Mouse (Mus musculus): Measurements from ENCODE around the gene Rap1gap2. TPM values are rescaled to one million over a fixed set of nuclear protein-coding genes. Genes with fewer than 3 reads are reported as not detected.
A peak's percentile ranks its signal among the peaks of the same experiment; 100 is the strongest.

The Rap1gap2 gene
- polyA plus RNA-seq, 1 experiment from 2014 or later: 15.8 TPM

GRCm38 (mm10) chr11:74619201-74619955, 8.7 kb upstream of the Rap1gap2 start, which contains the start of gene Ccdc92b:
Gene Ccdc92b (plus strand): TSS chr11:74619605.
- peak within 1 kb of the TSS; percentile 52 for H3K27ac ChIP-seq
- no peaks in the 10 kb centered on the region for H3K27me3 ChIP-seq (replicated peaks)
- H3K36me3 ChIP-seq (replicated peaks): no peaks in the 10 kb centered on the region
- H3K9ac ChIP-seq: peak within 1 kb of the TSS; percentile 56
- WGBS: under 1% methylated on average over 56 of the region's 63 CpGs
- no peaks in the 10 kb centered on the region for H3K9me3 ChIP-seq
- H3K4me2 ChIP-seq: peak within 1 kb of the TSS; percentile 63
- peak within 1 kb of the TSS; percentile 54 for H3K4me3 ChIP-seq
- peaks cover 13% of the 10 kb centered on the region for H3K4me1 ChIP-seq
- ATAC-seq (replicated peaks): peak; percentile 89

- Histone ChIP-seq H3K27me3 (replicated peaks) (peaks cover 17% of the 10 kb centered on the region), H3K4me3 (no peak overlapping the region), H3K4me2 (no peak overlapping the region), H3K4me1 (peaks cover 16% of the 10 kb centered on the region), H3K27ac (no peak overlapping the region), H3K9me3 (no peaks in the 10 kb centered on the region), H3K9ac (no peak overlapping the region), H3K36me3 (replicated peaks) (no peaks in the 10 kb centered on the region)
- ATAC-seq (replicated peaks): no peak
- WGBS: 62% methylated on average over 5 of the region's 5 CpGs
These were observed 4.9 kb upstream of the Rap1gap2 start for GRCm38 (mm10) chr11:74615571-74615970.

DNA sequence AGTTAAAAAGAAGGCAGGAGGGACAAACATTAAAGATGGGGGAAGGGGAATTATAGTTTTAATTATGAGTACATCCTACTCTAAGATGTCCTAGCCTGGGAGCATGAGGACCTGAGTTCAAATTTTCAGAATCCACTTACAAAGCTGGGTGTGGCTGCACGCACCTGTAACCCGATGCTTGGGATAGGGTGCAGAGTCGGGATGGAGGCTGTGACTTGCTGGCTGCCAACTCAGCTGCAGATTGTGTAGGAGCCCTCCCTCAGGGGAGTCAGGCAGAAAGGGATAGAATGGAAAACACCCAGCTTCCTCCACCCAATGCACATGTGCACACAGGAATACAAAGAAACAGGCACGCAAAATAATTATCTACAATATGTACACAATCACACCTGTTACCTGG, 2.7 kb upstream of the Rap1gap2 start:
- Histone ChIP-seq H3K36me3 (replicated peaks) (no peaks in the 10 kb centered on the region), H3K27ac (no peak overlapping the region), H3K4me1 (peaks cover 9% of the 10 kb centered on the region), H3K9ac (no peak overlapping the region), H3K4me3 (no peak overlapping the region), H3K4me2 (no peak overlapping the region), H3K9me3 (no peaks in the 10 kb centered on the region), H3K27me3 (replicated peaks) (peaks cover 34% of the 10 kb centered on the region)
- no peak for ATAC-seq (replicated peaks)
- 62% methylated on average over 4 of the region's 4 CpGs for WGBS

DNA sequence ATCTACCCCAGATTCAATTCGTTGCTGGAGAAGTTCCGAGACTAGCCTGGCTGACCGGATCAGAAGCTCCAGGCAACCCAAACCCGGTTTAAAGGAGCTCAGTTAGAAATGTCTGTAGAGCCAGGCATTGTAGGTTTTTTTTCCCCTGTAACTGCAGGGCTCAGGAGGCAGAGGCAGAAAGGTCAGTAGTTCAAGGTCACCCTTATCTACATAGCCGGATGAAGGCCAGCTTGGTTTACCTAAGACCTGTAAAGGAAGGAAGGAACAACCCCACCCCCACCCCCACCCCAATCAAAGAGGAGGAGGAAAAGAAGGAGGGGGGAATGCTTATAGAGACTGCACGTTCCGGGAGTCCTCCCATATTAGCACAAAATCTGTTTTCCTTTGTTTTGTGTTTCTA, 722 bp upstream of the Rap1gap2 start:
- Histone ChIP-seq H3K27ac (no peak overlapping the region), H3K4me3 (no peak overlapping the region), H3K27me3 (replicated peaks) (peaks cover 34% of the 10 kb centered on the region), H3K36me3 (replicated peaks) (no peaks in the 10 kb centered on the region), H3K9me3 (no peaks in the 10 kb centered on the region), H3K9ac (no peak overlapping the region), H3K4me2 (peak overlapping the region; percentile 84; the same call in 1 of the 2 replicates), H3K4me1 (peaks cover 9% of the 10 kb centered on the region)
- no peak for ATAC-seq (replicated peaks)
- WGBS: 22% methylated on average over 7 of the region's 7 CpGs

GRCm38 (mm10) chr11:74610068-74610467, 647 bp downstream of the Rap1gap2 start:
- peaks cover 34% of the 10 kb centered on the region for H3K27me3 ChIP-seq (replicated peaks)

GRCm38 (mm10) chr11:74602286-74602685, 8.4 kb downstream of the Rap1gap2 start:
- no peak for ATAC-seq (replicated peaks)
- WGBS: 82% methylated on average over 1 of the region's 1 CpGs
- Histone ChIP-seq H3K9ac (no peak overlapping the region), H3K27ac (no peak overlapping the region), H3K36me3 (replicated peaks) (no peaks in the 10 kb centered on the region), H3K9me3 (no peaks in the 10 kb centered on the region), H3K4me1 (no peaks in the 10 kb centered on the region), H3K4me3 (no peak overlapping the region), H3K4me2 (no peak overlapping the region), H3K27me3 (replicated peaks) (no peaks in the 10 kb centered on the region)

More at GRCm38 (mm10) chr11:74610068-74610467, 647 bp downstream of the Rap1gap2 start:
- Histone ChIP-seq H3K27ac (no peak overlapping the region), H3K9ac (0 out of 2 replicates have a peak overlapping the region, but pooled peaks have one; percentile 43), H3K4me3 (peak overlapping the region; percentile 43), H3K4me2 (peak overlapping the region; percentile 84), H3K4me1 (peaks cover 9% of the 10 kb centered on the region), H3K9me3 (no peaks in the 10 kb centered on the region), H3K36me3 (replicated peaks) (no peaks in the 10 kb centered on the region)
- WGBS: 27% methylated on average over 5 of the region's 5 CpGs
- ATAC-seq (replicated peaks): no peak

DNA sequence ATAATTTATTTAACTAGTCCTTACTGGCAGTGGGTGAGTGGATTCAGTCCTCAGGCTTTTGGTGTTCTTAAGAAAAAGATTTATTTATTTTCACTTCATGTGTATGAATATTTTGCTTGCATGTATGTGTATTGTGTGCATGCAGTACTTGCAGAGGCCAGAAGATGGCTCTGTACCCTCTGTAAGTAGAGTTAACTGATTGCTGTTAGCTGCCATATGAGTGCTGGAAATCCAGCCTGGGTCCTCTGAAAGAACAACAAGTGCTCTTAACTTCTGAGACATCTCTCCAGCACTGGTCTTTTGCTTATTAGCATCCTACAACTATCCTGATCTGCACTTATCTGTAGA, 12.8 kb downstream of the Rap1gap2 start:
- ATAC-seq (replicated peaks): no peak

GRCm38 (mm10) chr11:74597283-74597989, 13.3 kb downstream of the Rap1gap2 start:
- Histone ChIP-seq H3K27me3 (replicated peaks) (no peaks in the 10 kb centered on the region; the same call in 1 of the 2 replicates), H3K9ac (no peak overlapping the region), H3K4me2 (no peak overlapping the region), H3K9me3 (no peaks in the 10 kb centered on the region), H3K27ac (no peak overlapping the region), H3K4me3 (no peak overlapping the region), H3K36me3 (replicated peaks) (no peaks in the 10 kb centered on the region), H3K4me1 (no peaks in the 10 kb centered on the region)
- no peak for ATAC-seq (replicated peaks)
- WGBS: 83% methylated on average over 4 of the region's 4 CpGs

More for the DNA sequence above, 12.8 kb downstream of the Rap1gap2 start:
- Histone ChIP-seq H3K27me3 (replicated peaks) (no peaks in the 10 kb centered on the region; the same call in 1 of the 2 replicates), H3K4me2 (no peak overlapping the region), H3K27ac (no peak overlapping the region), H3K4me3 (no peak overlapping the region), H3K36me3 (replicated peaks) (no peaks in the 10 kb centered on the region), H3K9ac (no peak overlapping the region), H3K9me3 (no peaks in the 10 kb centered on the region), H3K4me1 (no peaks in the 10 kb centered on the region)

DNA sequence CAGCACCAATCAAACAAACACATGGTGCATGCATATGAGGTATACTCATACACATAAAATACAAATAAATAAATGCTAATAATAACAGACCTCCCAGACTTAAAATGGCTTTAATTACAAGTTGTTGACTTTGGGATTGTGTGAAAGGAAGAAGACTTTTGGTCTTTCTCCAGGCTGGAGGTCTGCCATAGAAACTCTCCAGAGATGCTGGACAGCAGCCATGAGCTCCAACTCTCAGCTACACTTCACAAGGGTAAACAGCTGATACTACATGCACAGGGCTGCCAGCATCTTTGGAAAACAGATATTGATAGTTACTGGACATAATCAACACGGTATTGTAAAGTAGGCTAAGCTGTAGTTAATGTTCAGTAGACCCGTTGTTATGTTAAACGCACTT, 18.5 kb downstream of the Rap1gap2 start:
- Histone ChIP-seq H3K36me3 (replicated peaks) (no peaks in the 10 kb centered on the region), H3K9ac (no peak overlapping the region), H3K27me3 (replicated peaks) (peaks cover 24% of the 10 kb centered on the region; the same call in 1 of the 2 replicates), H3K27ac (no peak overlapping the region), H3K4me2 (no peak overlapping the region), H3K4me1 (peaks cover 24% of the 10 kb centered on the region), H3K9me3 (no peaks in the 10 kb centered on the region), H3K4me3 (no peak overlapping the region)
- no peak for ATAC-seq (replicated peaks)
- WGBS: 86% methylated on average over 3 of the region's 3 CpGs

- no peak for ATAC-seq (replicated peaks)
- no peaks in the 10 kb centered on the region for H3K9me3 ChIP-seq
- H3K4me1 ChIP-seq: peaks cover 33% of the 10 kb centered on the region
- peaks cover 24% of the 10 kb centered on the region; the same call in 1 of the 2 replicates for H3K27me3 ChIP-seq (replicated peaks)
- no peaks in the 10 kb centered on the region for H3K36me3 ChIP-seq (replicated peaks)
- peak overlapping the region; percentile 53 for H3K4me3 ChIP-seq
- H3K4me2 ChIP-seq: peak overlapping the region; percentile 61
- WGBS: 22% methylated on average over 13 of the region's 13 CpGs
- H3K27ac ChIP-seq: peak overlapping the region; percentile 83
- H3K9ac ChIP-seq: peak overlapping the region; percentile 56
These were observed 20.0 kb downstream of the Rap1gap2 start for GRCm38 (mm10) chr11:74590691-74591090.

GRCm38 (mm10) chr11:74590239-74590596, 20.5 kb downstream of the Rap1gap2 start:
- Histone ChIP-seq H3K4me2 (peak overlapping the region; percentile 61), H3K4me1 (peaks cover 33% of the 10 kb centered on the region), H3K9ac (peak overlapping the region; percentile 56), H3K27me3 (replicated peaks) (peaks cover 24% of the 10 kb centered on the region; the same call in 1 of the 2 replicates), H3K9me3 (no peaks in the 10 kb centered on the region), H3K36me3 (replicated peaks) (no peaks in the 10 kb centered on the region), H3K27ac (peak overlapping the region; percentile 83), H3K4me3 (peak overlapping the region; percentile 53)
- WGBS: under 1% methylated on average over 25 of the region's 25 CpGs
- peak; percentile 55; the same call in 1 of the 2 replicates for ATAC-seq (replicated peaks)

DNA sequence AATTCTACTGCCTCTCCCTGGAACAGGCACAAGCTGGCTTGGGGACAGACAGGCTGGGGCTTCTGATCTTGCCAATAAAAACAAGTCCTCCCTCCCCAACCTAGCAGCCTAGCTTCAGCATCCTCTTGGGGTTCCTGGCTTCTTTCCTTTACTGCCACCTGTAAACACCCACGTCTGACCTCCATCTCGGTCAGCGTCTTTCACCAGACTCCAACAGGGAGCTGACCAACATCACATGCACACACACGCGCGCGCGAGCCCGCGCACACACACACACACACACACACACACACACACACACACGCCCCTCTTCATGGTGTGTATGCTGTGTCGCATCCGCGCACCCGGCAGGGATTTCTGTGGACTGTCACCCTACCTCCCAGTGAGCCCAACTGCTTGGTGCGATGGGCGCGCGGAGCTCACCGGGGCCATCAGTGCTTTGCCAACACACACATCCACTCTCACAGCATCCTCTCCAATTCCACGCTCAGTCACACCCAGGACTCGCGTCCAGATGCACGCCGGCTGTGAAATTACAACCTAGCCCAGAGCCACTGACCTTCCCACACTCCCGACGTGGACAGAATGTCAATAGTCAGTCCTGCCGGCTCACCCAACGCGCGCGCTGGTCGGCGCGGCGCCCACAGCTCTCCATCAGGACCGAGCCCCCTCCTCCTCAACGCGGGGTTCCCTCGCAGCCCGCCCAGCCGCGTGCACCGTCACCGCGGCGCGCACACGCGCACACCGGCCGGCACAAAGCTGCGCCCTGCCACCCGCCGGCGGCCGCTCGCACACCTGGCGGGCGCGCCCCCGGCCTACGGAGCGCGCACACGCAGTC, 21.1 kb downstream of the Rap1gap2 start:
- H3K9ac ChIP-seq: peak overlapping the region; percentile 56
- peak overlapping the region; percentile 61 for H3K4me2 ChIP-seq
- 2% methylated on average over 66 of the region's 66 CpGs for WGBS
- peak; percentile 94 for ATAC-seq (replicated peaks)
- H3K27me3 ChIP-seq (replicated peaks): peaks cover 24% of the 10 kb centered on the region; the same call in 1 of the 2 replicates
- peak overlapping the region; percentile 83 for H3K27ac ChIP-seq
- H3K9me3 ChIP-seq: no peaks in the 10 kb centered on the region
- peak overlapping the region; percentile 53 for H3K4me3 ChIP-seq
- H3K4me1 ChIP-seq: peaks cover 33% of the 10 kb centered on the region
- H3K36me3 ChIP-seq (replicated peaks): no peaks in the 10 kb centered on the region

Data from midbrain, embryonic 15.5 days (tissue).